Mouse (Mus musculus) ES-Bruce4 (cell line): ENCODE results near the gene Gif. TPM values are rescaled to one million over a fixed set of nuclear protein-coding genes. Genes with fewer than 3 reads are reported as not detected.

Source experiments
- H3K27ac ChIP-seq: 2 replicates; pipeline ENCODE4 v1.5.1; 2012; ENCODE audit warnings: low read length, inconsistent platforms; ENCODE audit not compliant: insufficient read depth
- H3K27me3 ChIP-seq: 2 replicates; pipeline ENCODE4 v1.6.1; 2012; ENCODE audit warnings: mild to moderate bottlenecking, low read length, inconsistent platforms; ENCODE audit not compliant: control insufficient read depth, poor library complexity, insufficient read depth, severe bottlenecking
- H3K36me3 ChIP-seq: 2 replicates; pipeline ENCODE4 v1.6.1; 2012; ENCODE audit warnings: inconsistent platforms, mild to moderate bottlenecking, low read length, moderate library complexity; ENCODE audit not compliant: control insufficient read depth, poor library complexity, insufficient read depth, severe bottlenecking
- H3K4me1 ChIP-seq: one replicate; pipeline ENCODE4 v1.8.1; 2011; ENCODE audit warnings: low read length; ENCODE audit not compliant: control insufficient read depth, insufficient read depth
- H3K4me3 ChIP-seq: 2 replicates; pipeline ENCODE4 v1.5.1; 2011; ENCODE audit warnings: low read depth, mild to moderate bottlenecking, low read length
- H3K9ac ChIP-seq: 2 replicates; pipeline ENCODE4 v1.6.1; 2012; ENCODE audit warnings: low read depth, mild to moderate bottlenecking, inconsistent platforms; ENCODE audit not compliant: poor library complexity, severe bottlenecking
- H3K9me3 ChIP-seq: replicated peaks from 2 replicates; pipeline ENCODE4 v1.6.1; 2012; ENCODE audit warnings: mild to moderate bottlenecking, low read length, inconsistent platforms; ENCODE audit not compliant: control insufficient read depth, poor library complexity, insufficient read depth, severe bottlenecking
- CTCF ChIP-seq: IDR thresholded peaks from one replicate; pipeline ENCODE4 v1.8.1; 2011; ENCODE audit warnings: low read depth, low read length
- EP300 ChIP-seq: IDR thresholded peaks from 2 replicates; pipeline ENCODE4 v1.6.1; 2011; ENCODE audit warnings: low read depth, low read length; ENCODE audit not compliant: insufficient read depth
- POLR2A ChIP-seq: IDR thresholded peaks from one replicate; pipeline ENCODE4 v1.8.1; 2011; ENCODE audit warnings: low read length; ENCODE audit not compliant: insufficient read depth
- polyA plus RNA-seq: library from polyadenylated mRNA; stranded (reverse); fragments of >200 nt; gene quantifications from 2 replicates; pipeline ENCODE4 v1.2.4, GENCODE M21; 2011; ENCODE audit warnings: low read depth; ENCODE audit not compliant: missing spikeins, insufficient read depth, insufficient read length

Gif gene
- polyA plus RNA-seq, 1 experiment = not detected

- Histone ChIP-seq H3K36me3 (no peaks in the 10 kb centered on the region), H3K9ac (no peak overlapping the region), H3K4me3 (no peak overlapping the region), H3K27ac (no peak overlapping the region), H3K4me1 (no peaks in the 10 kb centered on the region), H3K9me3 (no peaks in the 10 kb centered on the region), H3K27me3 (no peaks in the 10 kb centered on the region)
- no peak for TF ChIP-seq CTCF
- TF ChIP-seq EP300 = no peak
- TF ChIP-seq POLR2A = no peak
Observed at GRCm38 (mm10) chr19:11725915-11726314, 21.4 kb upstream of the Gif start.

- no peaks in the 10 kb centered on the region for H3K27me3 ChIP-seq
- TF ChIP-seq POLR2A (no peak), CTCF (no peak), EP300 (no peak)
- no peak overlapping the region for H3K9ac ChIP-seq
- no peaks in the 10 kb centered on the region for H3K36me3 ChIP-seq
- H3K9me3 ChIP-seq = no peaks in the 10 kb centered on the region
- no peaks in the 10 kb centered on the region for H3K4me1 ChIP-seq
- no peak overlapping the region for H3K27ac ChIP-seq
- no peak overlapping the region for H3K4me3 ChIP-seq
Observed at GRCm38 (mm10) chr19:11727304-11727703, 20.1 kb upstream of the Gif start.

GRCm38 (mm10) chr19:11730278-11730677 is 17.1 kb upstream of the Gif start:
- TF ChIP-seq EP300 (no peak), CTCF (no peak), POLR2A (no peak)
- H3K4me1 ChIP-seq = no peaks in the 10 kb centered on the region

GRCm38 (mm10) chr19:11736455-11736854 is 10.9 kb upstream of the Gif start:
- Histone ChIP-seq H3K9ac (no peak overlapping the region), H3K27ac (no peak overlapping the region), H3K4me1 (no peaks in the 10 kb centered on the region), H3K4me3 (no peak overlapping the region), H3K9me3 (no peaks in the 10 kb centered on the region), H3K27me3 (no peaks in the 10 kb centered on the region; the same call in 1 of the 2 replicates), H3K36me3 (no peaks in the 10 kb centered on the region)
- TF ChIP-seq CTCF = no peak

More at GRCm38 (mm10) chr19:11730278-11730677, 17.1 kb upstream of the Gif start:
- H3K36me3 ChIP-seq = no peaks in the 10 kb centered on the region
- no peak overlapping the region for H3K9ac ChIP-seq
- H3K9me3 ChIP-seq = no peaks in the 10 kb centered on the region
- H3K27me3 ChIP-seq = no peaks in the 10 kb centered on the region
- H3K27ac ChIP-seq = no peak overlapping the region
- H3K4me3 ChIP-seq = no peak overlapping the region

- Histone ChIP-seq H3K4me3 (no peak overlapping the region), H3K9ac (no peak overlapping the region), H3K36me3 (no peaks in the 10 kb centered on the region), H3K9me3 (no peaks in the 10 kb centered on the region), H3K27me3 (no peaks in the 10 kb centered on the region), H3K27ac (no peak overlapping the region), H3K4me1 (no peaks in the 10 kb centered on the region)
- no peak for TF ChIP-seq CTCF
- TF ChIP-seq POLR2A = no peak
- TF ChIP-seq EP300 = no peak
Observed at GRCm38 (mm10) chr19:11745680-11746079, 1.7 kb upstream of the Gif start.

- Histone ChIP-seq H3K27me3 (no peaks in the 10 kb centered on the region), H3K36me3 (no peaks in the 10 kb centered on the region), H3K4me1 (no peaks in the 10 kb centered on the region), H3K4me3 (no peak overlapping the region), H3K9ac (no peak overlapping the region), H3K27ac (no peak overlapping the region), H3K9me3 (no peaks in the 10 kb centered on the region)
- TF ChIP-seq EP300 (no peak), POLR2A (no peak), CTCF (no peak)
Observed at GRCm38 (mm10) chr19:11765059-11765458, 17.7 kb downstream of the Gif start.
